16 mouse cellular contexts compared by ENCODE assay signal in the genomic region with DNA sequence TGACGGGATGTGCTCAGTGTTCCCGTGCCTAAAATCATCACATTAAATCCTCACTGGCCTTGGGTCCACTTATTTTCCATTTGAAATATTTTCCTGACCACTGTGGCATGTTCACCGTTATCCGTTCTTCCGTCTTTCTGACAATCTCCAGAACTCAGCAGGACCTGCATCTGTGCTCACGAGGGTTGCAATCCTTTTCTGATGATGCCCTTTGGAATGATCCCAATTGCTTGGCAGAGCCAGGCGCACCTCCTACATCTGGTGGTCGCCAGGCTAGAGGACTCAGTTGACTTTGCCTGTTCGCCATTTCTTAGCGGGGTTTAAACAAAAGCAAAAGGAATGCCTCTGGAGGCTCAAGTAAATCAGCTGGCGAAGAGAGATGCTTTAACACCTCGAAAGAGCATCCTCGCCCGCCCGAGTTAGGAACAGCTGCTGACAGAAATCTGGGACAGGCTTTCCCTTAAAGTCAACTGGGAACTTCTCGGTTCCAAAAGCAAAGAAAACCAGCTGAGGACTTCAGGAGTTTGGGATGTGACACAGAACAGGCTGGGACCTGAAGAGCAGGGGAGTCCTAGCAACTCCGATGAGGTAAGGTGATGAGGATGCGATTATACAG.
A peak's percentile ranks its signal among the peaks of the same experiment; 100 is the strongest.
DNase-seq lines count a peak whose midpoint lies in the region; ATAC-seq lines count a peak whose summit lies in the region.
"Had no signal": no experiment of that assay in that cellular context is flagged by ENCODE, and none has a peak within 500 bp of the region (broad histone marks: within the 10 kb centered on the region; RNA-seq: fewer than 3 reads in every experiment).

No protein-coding gene starts in this region.

- intact Hi-C loops in left cerebral cortex, postnatal 36 days (cut with DNase I): no loop called here

- no peak for ATAC-seq in granulocyte monocyte progenitor cell, adult 5-6 weeks (replicated peaks; ENCODE audit: poor library complexity, severe bottlenecking)
- ATAC-seq: forebrain, postnatal 0 days had no signal

- DNase-seq in heart, adult 11 months: peak; percentile 88
- DNase-seq in heart, adult 8-10 months (ENCODE audit: low spot score): no peak
- DNase-seq in right cerebral cortex, adult 18-20 months: peak; percentile 26
- no peak for DNase-seq in right cerebral cortex, postnatal 4 days
- DNase-seq in left cerebral cortex, postnatal 36 days (ENCODE audit: low spot score in 2 of 2): peak; percentile 11 to 24
- peak; percentile 39 for DNase-seq in telencephalon, adult 2 months (ENCODE audit: low read depth, low spot score)
- DNase-seq in thymus, postnatal 25 days: no peak
- DNase-seq: adrenal gland, adult 2 months; cerebellum, postnatal 36 days; forebrain, postnatal 0 days; gastrocnemius, postnatal 25 days; heart, postnatal 36 days; kidney, adult 2 months; kidney, postnatal 14 days; thymus, postnatal 4 days had no signal

Comparison
In these comparisons a context has a peak if more than half of its experiments do, and no peak if none do; other contexts are left out.
1. DNase-seq: peak in heart, adult 11 months (single experiment), right cerebral cortex, adult 18-20 months (single experiment), left cerebral cortex, postnatal 36 days (2 of 2) and telencephalon, adult 2 months (single experiment); none in heart, adult 8-10 months (single experiment), right cerebral cortex, postnatal 4 days (single experiment) and thymus, postnatal 25 days (single experiment).